Mouse (Mus musculus) heart, postnatal 0 days (tissue): Measurements from ENCODE around the gene 2900026A02Rik. TPM values are rescaled to one million over a fixed set of nuclear protein-coding genes. Genes with fewer than 3 reads are reported as not detected.

Experiments used
- ATAC-seq: fragments of 200-750 bp; cut with Nextera tagmentation; 2 replicates; pipeline ENCODE4 v1.8.0; 2017; ENCODE audit warnings: low read depth, moderate number of reproducible peaks, moderate library complexity; ENCODE audit not compliant: insufficient read depth
- DNase-seq: peaks from one replicate; pipeline ENCODE4 v3.0.0-alpha.2; 2016; ENCODE audit warnings: low spot score
- H3K27ac ChIP-seq: fragments of 300-500 bp; sonication (generic); 2 replicates; pipeline ENCODE4 v1.5.1; 2014; ENCODE audit warnings: low read depth, mild to moderate bottlenecking
- H3K27me3 ChIP-seq: fragments of 300-500 bp; sonication (generic); 2 replicates; pipeline ENCODE4 v1.6.1; 2014; ENCODE audit warnings: low read length, mixed read lengths; ENCODE audit not compliant: control insufficient read depth, insufficient read depth
- H3K36me3 ChIP-seq: fragments of 300-500 bp; sonication (generic); replicated peaks from 2 replicates; pipeline ENCODE4 v1.6.1; 2014; ENCODE audit warnings: low read length, mixed read lengths; ENCODE audit not compliant: control insufficient read depth, insufficient read depth
- H3K4me1 ChIP-seq: fragments of 300-500 bp; sonication (generic); 2 replicates; pipeline ENCODE4 v1.6.1; 2014; ENCODE audit warnings: antibody characterized with exemption; ENCODE audit not compliant: control insufficient read depth, insufficient read depth
- H3K4me2 ChIP-seq: fragments of 300-500 bp; sonication (generic); 2 replicates; pipeline ENCODE4 v1.6.1; 2014; ENCODE audit warnings: low read depth, mild to moderate bottlenecking, low read length, moderate library complexity
- H3K4me3 ChIP-seq: fragments of 300-500 bp; sonication (generic); 2 replicates; pipeline ENCODE4 v1.5.1; 2014; ENCODE audit warnings: low read depth, low read length
- H3K9ac ChIP-seq: fragments of 300-500 bp; sonication (generic); replicated peaks from 2 replicates; pipeline ENCODE4 v1.6.1; 2014; ENCODE audit warnings: low read depth, low read length, mixed read lengths
- H3K9me3 ChIP-seq: fragments of 300-500 bp; sonication (generic); replicated peaks from 2 replicates; pipeline ENCODE4 v1.6.1; 2016; ENCODE audit warnings: low read length; ENCODE audit not compliant: control insufficient read depth
- CTCF ChIP-seq: IDR thresholded peaks from 2 replicates; pipeline ENCODE4 v1.5.1; 2016; ENCODE audit warnings: antibody characterized with exemption, control low read depth, low read depth
- EP300 ChIP-seq: IDR thresholded peaks from 2 replicates; pipeline ENCODE4 v1.6.1; 2016; ENCODE audit warnings: antibody characterized with exemption, low read depth
- WGBS: fragments of 180-500 bp; shearing (Covaris S2); extraction: QIAGEN DNeasy Blood & Tissue Kit; methylation state at CpG from one replicate; pipeline ENCODE4 v1.1.7; 2014; 5-methylcytosine and 5-hydroxymethylcytosine counted together
- polyA plus RNA-seq: library from polyadenylated mRNA; unstranded; fragments of >200 nt; fragmentation: Nextera tagmentation; extraction: Ambion mirVana; gene quantifications from 2 replicates; pipeline ENCODE4 v1.2.1, GENCODE M21; 2015
- total RNA-seq: library from RNA; depleted of rRNA; stranded (reverse); fragments of >200 nt; gene quantifications from 2 replicates; pipeline ENCODE4 v1.2.3, GENCODE M21; 2014; ENCODE audit warnings: low replicate concordance

Gene 2900026A02Rik
- total and polyA plus RNA-seq, 2 experiments from 2014 or later, result 10.2 to 18.9 TPM

GRCm38 (mm10) chr5:113138319-113139063 is 82.5 kb downstream of the 2900026A02Rik start:
- peak overlapping the region; percentile 62 for H3K4me3 ChIP-seq
- WGBS, result under 1% methylated on average over 38 of the region's 43 CpGs
- H3K9ac ChIP-seq, result peak overlapping the region; percentile 75
- H3K27ac ChIP-seq, result peak overlapping the region; percentile 94
- ATAC-seq (peak; percentile 66), DNase-seq (peak; percentile 78)
- H3K4me1 ChIP-seq, result peaks cover 33% of the 10 kb centered on the region
- H3K36me3 ChIP-seq, result no peaks in the 10 kb centered on the region
- no peak for TF ChIP-seq EP300
- peak; percentile 53 for TF ChIP-seq CTCF
- 0 out of 2 replicates have a peak, but pooled peaks cover 5% of the 10 kb centered on the region for H3K9me3 ChIP-seq
- peak overlapping the region; percentile 83 for H3K4me2 ChIP-seq
- H3K27me3 ChIP-seq, result no peaks in the 10 kb centered on the region

- Histone ChIP-seq H3K27me3 (no peaks in the 10 kb centered on the region), H3K9me3 (0 out of 2 replicates have a peak, but pooled peaks cover 5% of the 10 kb centered on the region), H3K36me3 (no peaks in the 10 kb centered on the region), H3K4me1 (peaks cover 32% of the 10 kb centered on the region), H3K4me2 (peak overlapping the region; percentile 83), H3K9ac (peak overlapping the region; percentile 75), H3K27ac (peak overlapping the region; percentile 94), H3K4me3 (peak overlapping the region; percentile 62)
- TF ChIP-seq CTCF, result no peak
- no peak for TF ChIP-seq EP300
- ATAC-seq, result no peak; the same call in 1 of the 2 replicates
- DNase-seq, result no peak
- 2% methylated on average over 35 of the region's 36 CpGs for WGBS
Observed at GRCm38 (mm10) chr5:113137691-113138318, 83.2 kb downstream of the 2900026A02Rik start.

- Histone ChIP-seq H3K9ac (peak overlapping the region; percentile 75), H3K4me2 (peak overlapping the region; percentile 83), H3K9me3 (0 out of 2 replicates have a peak, but pooled peaks cover 5% of the 10 kb centered on the region), H3K4me3 (peak overlapping the region; percentile 62), H3K36me3 (no peaks in the 10 kb centered on the region), H3K27me3 (no peaks in the 10 kb centered on the region), H3K27ac (peak overlapping the region; percentile 94), H3K4me1 (peaks cover 26% of the 10 kb centered on the region)
- DNase-seq (peak; percentile 92), ATAC-seq (peak; percentile 67)
- no peak; the same call in 1 of the 2 replicates for TF ChIP-seq EP300
- TF ChIP-seq CTCF, result peak; percentile 13; the same call in 1 of the 2 replicates
- WGBS, result 12% methylated on average over 13 of the region's 13 CpGs
Observed at GRCm38 (mm10) chr5:113136951-113137487, 84.0 kb downstream of the 2900026A02Rik start.

- TF ChIP-seq CTCF (no peak), EP300 (no peak)
- Histone ChIP-seq H3K27ac (peak overlapping the region; percentile 94), H3K9ac (peak overlapping the region; percentile 75), H3K36me3 (no peaks in the 10 kb centered on the region), H3K27me3 (no peaks in the 10 kb centered on the region), H3K4me1 (peaks cover 38% of the 10 kb centered on the region), H3K9me3 (0 out of 2 replicates have a peak, but pooled peaks cover 2% of the 10 kb centered on the region), H3K4me2 (peak overlapping the region; percentile 83), H3K4me3 (peak overlapping the region; percentile 62)
- DNase-seq, result peak; percentile 58
- WGBS, result 12% methylated on average over 10 of the region's 10 CpGs
- ATAC-seq, result no peak
Observed at GRCm38 (mm10) chr5:113135513-113135912, 85.5 kb downstream of the 2900026A02Rik start.

- Histone ChIP-seq H3K4me2 (no peak overlapping the region), H3K4me1 (peaks cover 38% of the 10 kb centered on the region), H3K4me3 (no peak overlapping the region), H3K9ac (no peak overlapping the region), H3K27me3 (no peaks in the 10 kb centered on the region), H3K27ac (peak overlapping the region; percentile 90), H3K36me3 (no peaks in the 10 kb centered on the region), H3K9me3 (no peaks in the 10 kb centered on the region)
- TF ChIP-seq CTCF, result no peak
- TF ChIP-seq EP300, result no peak
- ATAC-seq (no peak), DNase-seq (no peak)
- 73% methylated on average over 19 of the region's 19 CpGs for WGBS
Observed at GRCm38 (mm10) chr5:113133722-113134710, 87.0 kb downstream of the 2900026A02Rik start.
